Mouse (Mus musculus) lung, embryonic 16.5 days (tissue): ENCODE data around the gene Bcat1. TPM values are rescaled to one million over a fixed set of nuclear protein-coding genes. Genes with fewer than 3 reads are reported as not detected.

ENCODE experiments used
- ATAC-seq: fragments of 200-750 bp; cut with Nextera tagmentation; 2 replicates; pipeline ENCODE4 v1.8.0; 2017; ENCODE audit warnings: low read depth, mild to moderate bottlenecking, moderate library complexity
- H3K27ac ChIP-seq: fragments of 300-500 bp; sonication (generic); 2 replicates; pipeline ENCODE4 v1.5.1; 2014; ENCODE audit warnings: mild to moderate bottlenecking, control low read depth, low read length
- H3K27me3 ChIP-seq: fragments of 300-500 bp; sonication (generic); 2 replicates; pipeline ENCODE4 v1.6.1; 2014; ENCODE audit warnings: low read depth, low read length, mixed read lengths; ENCODE audit not compliant: control insufficient read depth, insufficient read depth
- H3K36me3 ChIP-seq: fragments of 300-500 bp; sonication (generic); 2 replicates; pipeline ENCODE4 v1.6.1; 2014; ENCODE audit warnings: low read length; ENCODE audit not compliant: control insufficient read depth, insufficient read depth
- H3K4me1 ChIP-seq: fragments of 300-500 bp; sonication (generic); replicated peaks from 2 replicates; pipeline ENCODE4 v1.6.1; 2014; ENCODE audit warnings: low read length, mixed read lengths; ENCODE audit not compliant: control insufficient read depth, insufficient read depth
- H3K4me2 ChIP-seq: fragments of 300-500 bp; sonication (generic); 2 replicates; pipeline ENCODE4 v1.6.1; 2014; ENCODE audit warnings: low read depth, low read length, control low read depth
- H3K4me3 ChIP-seq: fragments of 300-500 bp; sonication (generic); 2 replicates; pipeline ENCODE4 v1.5.1; 2014; ENCODE audit warnings: mild to moderate bottlenecking, low read length, control low read depth
- H3K9ac ChIP-seq: fragments of 300-500 bp; sonication (generic); 2 replicates; pipeline ENCODE4 v1.6.1; 2014; ENCODE audit warnings: low read length, control low read depth
- H3K9me3 ChIP-seq: fragments of 300-500 bp; sonication (generic); 2 replicates; pipeline ENCODE4 v1.6.1; 2016; ENCODE audit warnings: low read length; ENCODE audit not compliant: control insufficient read depth
- WGBS: fragments of 180-500 bp; shearing (Covaris S2); extraction: QIAGEN DNeasy Blood & Tissue Kit; methylation state at CpG from one replicate; pipeline ENCODE4 v1.1.7; 2014; 5-methylcytosine and 5-hydroxymethylcytosine counted together
- polyA plus RNA-seq: library from polyadenylated mRNA; unstranded; fragments of >200 nt; fragmentation: Nextera tagmentation; extraction: Ambion mirVana; gene quantifications from 2 replicates; pipeline ENCODE4 v1.2.1, GENCODE M21; 2015

The Bcat1 gene
- polyA plus RNA-seq, 1 experiment from 2014 or later, result 3.7 TPM

- Histone ChIP-seq H3K9ac (peak overlapping the region; percentile 50), H3K4me3 (peak overlapping the region; percentile 54), H3K4me2 (peak overlapping the region; percentile 94), H3K36me3 (no peaks in the 10 kb centered on the region), H3K4me1 (peaks cover 6% of the 10 kb centered on the region), H3K9me3 (no peaks in the 10 kb centered on the region), H3K27me3 (peaks cover 20% of the 10 kb centered on the region), H3K27ac (no peak overlapping the region)
- no peak for ATAC-seq
- 7% methylated on average over 15 of the region's 15 CpGs for WGBS
Measured at GRCm38 (mm10) chr6:145047445-145047857, 28.5 kb downstream of the Bcat1 start.

GRCm38 (mm10) chr6:145046266-145046890 is 29.6 kb downstream of the Bcat1 start:
- Histone ChIP-seq H3K4me1 (peaks cover 6% of the 10 kb centered on the region), H3K27me3 (peaks cover 20% of the 10 kb centered on the region), H3K36me3 (no peaks in the 10 kb centered on the region), H3K4me2 (no peak overlapping the region), H3K27ac (no peak overlapping the region), H3K4me3 (no peak overlapping the region), H3K9me3 (no peaks in the 10 kb centered on the region), H3K9ac (no peak overlapping the region)
- ATAC-seq, result no peak
- WGBS, result 78% methylated on average over 13 of the region's 13 CpGs

DNA sequence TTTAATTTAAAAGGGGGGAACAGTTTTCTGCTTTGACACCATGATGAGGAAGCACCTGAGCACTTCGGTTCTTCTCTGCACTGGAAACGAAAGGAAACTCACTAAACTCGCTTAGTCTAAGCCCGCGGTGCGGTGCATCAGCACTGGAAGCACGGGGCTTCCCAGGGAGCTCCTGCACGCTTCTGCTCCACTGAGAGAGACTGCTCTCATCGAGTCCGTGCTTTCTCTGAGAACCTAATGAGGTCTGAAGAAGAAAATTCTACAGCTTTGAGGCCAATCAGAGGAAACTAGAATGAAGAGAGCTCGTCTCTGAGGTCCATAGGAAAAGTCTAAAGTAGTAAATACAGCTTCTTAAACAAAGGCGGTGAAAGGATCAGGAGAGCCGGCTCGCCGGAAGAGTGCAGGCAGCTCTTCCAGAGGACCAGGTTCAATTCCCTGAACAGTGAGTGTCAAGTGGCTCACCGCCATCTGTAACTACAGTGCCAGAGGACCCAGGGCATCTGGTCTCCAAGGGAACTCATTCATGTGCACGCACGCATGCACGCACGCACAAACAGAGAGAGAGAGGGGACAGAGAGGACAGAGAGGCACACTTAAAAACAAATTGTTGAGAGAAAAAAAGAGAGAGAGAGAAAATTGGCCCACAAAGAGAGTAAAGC is 30.9 kb downstream of the Bcat1 start:
- Histone ChIP-seq H3K4me2 (no peak overlapping the region), H3K4me1 (peaks cover 6% of the 10 kb centered on the region), H3K36me3 (no peaks in the 10 kb centered on the region), H3K27me3 (peaks cover 20% of the 10 kb centered on the region), H3K4me3 (no peak overlapping the region), H3K9me3 (no peaks in the 10 kb centered on the region), H3K9ac (no peak overlapping the region), H3K27ac (no peak overlapping the region)
- WGBS, result 82% methylated on average over 20 of the region's 20 CpGs
- ATAC-seq, result no peak

- 56% methylated on average over 7 of the region's 7 CpGs for WGBS
- H3K27me3 ChIP-seq, result no peaks in the 10 kb centered on the region
- H3K27ac ChIP-seq, result no peak overlapping the region
- H3K9ac ChIP-seq, result no peak overlapping the region
- no peaks in the 10 kb centered on the region for H3K9me3 ChIP-seq
- H3K4me3 ChIP-seq, result no peak overlapping the region
- H3K4me1 ChIP-seq, result no peaks in the 10 kb centered on the region
- no peak for ATAC-seq
- H3K36me3 ChIP-seq, result no peaks in the 10 kb centered on the region
- H3K4me2 ChIP-seq, result no peak overlapping the region
Measured at GRCm38 (mm10) chr6:145040732-145041131, 35.3 kb downstream of the Bcat1 start.

DNA sequence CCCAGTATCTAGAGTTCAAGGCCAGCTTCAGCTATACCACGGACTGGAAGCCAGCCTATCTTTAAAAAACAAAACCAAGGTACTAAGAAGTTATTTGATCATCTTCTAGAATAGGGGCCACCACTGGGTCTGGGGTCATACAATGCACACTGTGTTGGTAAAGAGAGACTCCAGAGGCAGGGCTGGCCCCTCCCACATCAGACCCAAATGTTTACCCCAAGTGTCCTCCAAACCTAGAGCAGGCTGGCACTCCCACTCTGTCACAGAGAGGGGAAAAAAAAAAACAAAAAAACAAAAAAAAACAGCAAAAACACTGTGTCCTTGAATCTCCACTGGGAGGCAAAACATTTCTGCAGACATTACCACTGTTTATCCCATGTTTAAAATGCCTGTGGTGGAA is 38.4 kb downstream of the Bcat1 start:
- 45% methylated on average over 1 of the region's 1 CpGs for WGBS
- Histone ChIP-seq H3K27me3 (no peaks in the 10 kb centered on the region), H3K27ac (no peak overlapping the region), H3K36me3 (no peaks in the 10 kb centered on the region), H3K9me3 (no peaks in the 10 kb centered on the region), H3K4me3 (no peak overlapping the region), H3K9ac (no peak overlapping the region), H3K4me2 (no peak overlapping the region), H3K4me1 (no peaks in the 10 kb centered on the region)
- ATAC-seq, result no peak

GRCm38 (mm10) chr6:145035412-145035811 is 40.6 kb downstream of the Bcat1 start:
- Histone ChIP-seq H3K4me3 (no peak overlapping the region), H3K9ac (no peak overlapping the region), H3K27ac (no peak overlapping the region), H3K36me3 (no peaks in the 10 kb centered on the region), H3K4me2 (no peak overlapping the region), H3K27me3 (no peaks in the 10 kb centered on the region), H3K9me3 (no peaks in the 10 kb centered on the region), H3K4me1 (no peaks in the 10 kb centered on the region)
- no peak for ATAC-seq
- 87% methylated on average over 9 of the region's 9 CpGs for WGBS

GRCm38 (mm10) chr6:145030587-145030986 is 45.4 kb downstream of the Bcat1 start:
- H3K4me3 ChIP-seq, result no peak overlapping the region
- H3K4me1 ChIP-seq, result no peaks in the 10 kb centered on the region
- 70% methylated on average over 9 of the region's 9 CpGs for WGBS
- H3K36me3 ChIP-seq, result no peaks in the 10 kb centered on the region
- no peaks in the 10 kb centered on the region for H3K9me3 ChIP-seq
- no peak overlapping the region for H3K27ac ChIP-seq
- H3K27me3 ChIP-seq, result no peaks in the 10 kb centered on the region
- H3K4me2 ChIP-seq, result no peak overlapping the region
- H3K9ac ChIP-seq, result no peak overlapping the region
- ATAC-seq, result no peak

- Histone ChIP-seq H3K36me3 (no peaks in the 10 kb centered on the region), H3K9me3 (peaks cover 5% of the 10 kb centered on the region; the same call in 1 of the 2 replicates), H3K27me3 (no peaks in the 10 kb centered on the region), H3K27ac (no peak overlapping the region), H3K4me3 (no peak overlapping the region), H3K9ac (no peak overlapping the region), H3K4me2 (no peak overlapping the region), H3K4me1 (no peaks in the 10 kb centered on the region)
- ATAC-seq, result no peak
- WGBS, result 79% methylated on average over 8 of the region's 8 CpGs
Measured at GRCm38 (mm10) chr6:145023990-145024389, 52.0 kb downstream of the Bcat1 start.

GRCm38 (mm10) chr6:145022966-145023725 is 52.8 kb downstream of the Bcat1 start:
- H3K4me3 ChIP-seq, result no peak overlapping the region
- no peak overlapping the region for H3K27ac ChIP-seq
- H3K9ac ChIP-seq, result no peak overlapping the region
- WGBS, result 81% methylated on average over 14 of the region's 14 CpGs
- H3K36me3 ChIP-seq, result no peaks in the 10 kb centered on the region
- no peak overlapping the region for H3K4me2 ChIP-seq
- peaks cover 5% of the 10 kb centered on the region; the same call in 1 of the 2 replicates for H3K9me3 ChIP-seq
- ATAC-seq, result no peak
- H3K4me1 ChIP-seq, result no peaks in the 10 kb centered on the region
- H3K27me3 ChIP-seq, result no peaks in the 10 kb centered on the region
